Mouse (Mus musculus) c-Kit-negative CD71-positive TER-119-positive erythroid progenitor cells, embryonic 14.5 days (primary cell): ENCODE results near the gene Serpina11.
"Not testable (repeated sequence)": the region's sequence is repeated elsewhere in the genome, so short reads cannot be mapped to it uniquely, and the experiment has no call there.

Experiments
- DNase-seq: peaks from one replicate; pipeline ENCODE4 v3.0.0-alpha.2; 2013; ENCODE audit warnings: low read depth, low spot score

Gene Serpina11

DNA sequence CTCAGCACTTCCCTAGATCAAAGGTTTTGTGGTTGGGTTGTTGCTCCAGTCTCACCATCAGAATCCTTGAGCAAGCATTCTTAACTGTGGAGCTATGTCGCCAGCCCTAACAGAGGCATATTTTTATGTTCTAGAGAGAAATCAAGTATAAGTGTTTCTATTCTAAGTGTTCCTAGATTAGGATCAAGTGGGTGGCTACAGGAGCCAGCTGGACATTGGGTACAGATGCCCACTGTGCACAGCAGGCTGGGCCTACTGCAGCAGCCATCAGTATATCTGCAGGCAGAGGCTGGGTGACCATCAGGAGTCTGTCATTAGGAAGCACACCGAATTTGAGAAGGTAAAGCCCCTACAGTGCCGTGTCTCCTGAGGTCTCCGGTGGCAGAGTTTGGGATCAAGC, 18.7 kb downstream of the Serpina11 start:
- no peak for DNase-seq

DNA sequence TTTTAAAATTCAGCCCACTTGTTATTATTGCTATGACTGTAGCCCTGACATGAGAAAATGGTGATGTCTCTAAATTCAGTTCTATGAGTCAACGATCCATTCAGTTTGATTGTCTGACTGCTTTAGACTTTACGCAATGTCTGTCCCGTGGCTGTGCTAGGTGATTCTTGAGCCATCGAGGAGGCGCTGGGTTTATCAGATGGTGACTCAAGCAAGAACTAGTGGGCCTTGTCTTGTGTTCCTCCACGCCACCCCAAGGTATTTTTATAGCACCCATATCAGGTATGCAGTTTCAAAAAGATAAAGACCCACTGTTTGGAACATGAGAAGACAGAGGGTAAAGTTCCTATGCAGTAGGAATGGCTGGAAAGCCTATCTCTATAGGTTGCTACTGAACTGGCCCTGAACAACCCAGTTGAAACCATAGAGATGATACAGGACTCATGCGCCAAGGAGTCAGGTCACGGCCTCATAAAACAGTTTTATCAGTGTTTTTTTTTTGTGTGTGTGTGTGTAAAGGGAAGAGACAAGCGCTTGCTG, 20.1 kb downstream of the Serpina11 start:
- DNase-seq, result no peak

DNA sequence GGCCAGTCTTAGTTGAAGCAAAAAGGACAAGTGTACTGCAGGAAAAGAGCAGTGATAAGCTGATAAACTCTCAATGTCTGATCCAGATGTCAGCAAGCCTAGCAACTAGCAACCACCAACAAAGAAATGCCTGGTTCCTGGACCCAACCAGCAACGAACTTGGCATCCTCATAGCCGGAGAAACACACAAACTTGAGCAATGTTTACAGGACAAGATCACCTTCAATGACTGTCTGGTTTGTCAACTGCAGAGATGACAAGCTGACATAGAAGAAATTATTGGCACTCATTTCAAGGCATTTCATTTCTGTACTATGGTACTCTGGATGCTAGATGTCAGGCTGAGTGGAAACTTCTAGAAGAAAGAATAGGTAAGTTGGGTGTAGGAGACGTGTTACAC, 23.0 kb downstream of the Serpina11 start:
- DNase-seq, result no peak

DNA sequence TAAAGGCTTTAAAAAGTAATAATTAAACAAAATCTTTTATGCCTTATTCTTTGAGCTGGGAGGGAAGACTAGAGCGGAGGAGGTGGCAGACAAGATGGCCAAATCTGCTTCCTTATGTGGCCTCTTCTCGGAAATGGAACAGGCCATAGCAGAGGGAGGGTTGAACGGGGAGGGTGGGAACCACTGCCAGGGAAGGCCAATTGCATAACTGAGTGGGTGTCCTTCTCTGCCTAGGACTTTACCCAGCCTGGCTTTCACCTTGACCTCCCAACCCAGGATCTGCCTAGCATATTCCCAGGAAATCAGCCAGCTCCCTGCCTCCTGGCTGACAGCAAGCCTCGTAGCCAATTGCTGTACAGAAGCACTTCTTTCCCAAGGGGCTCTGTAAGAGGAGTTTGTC, 26.5 kb downstream of the Serpina11 start:
- no peak for DNase-seq

DNA sequence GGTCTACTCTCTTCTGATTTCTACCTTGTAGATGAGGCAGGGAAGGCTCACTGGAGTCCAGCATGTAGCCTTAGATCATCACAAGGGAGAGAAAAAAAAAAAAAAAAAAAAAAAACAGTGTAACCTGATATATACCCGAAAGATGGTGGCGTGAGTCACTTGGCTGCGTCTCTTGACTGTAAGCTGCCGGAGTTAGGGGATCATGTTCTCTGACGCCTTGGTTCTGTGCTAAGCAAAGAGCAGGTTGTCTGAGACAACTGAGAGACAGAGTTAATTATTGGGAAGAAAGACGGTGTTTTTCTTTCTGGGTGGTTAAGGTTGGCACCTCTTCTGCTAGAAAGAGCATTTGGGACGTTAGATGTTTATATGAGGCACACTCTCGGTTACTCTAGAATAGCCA, 26.9 kb downstream of the Serpina11 start:
- DNase-seq, result no peak

DNA sequence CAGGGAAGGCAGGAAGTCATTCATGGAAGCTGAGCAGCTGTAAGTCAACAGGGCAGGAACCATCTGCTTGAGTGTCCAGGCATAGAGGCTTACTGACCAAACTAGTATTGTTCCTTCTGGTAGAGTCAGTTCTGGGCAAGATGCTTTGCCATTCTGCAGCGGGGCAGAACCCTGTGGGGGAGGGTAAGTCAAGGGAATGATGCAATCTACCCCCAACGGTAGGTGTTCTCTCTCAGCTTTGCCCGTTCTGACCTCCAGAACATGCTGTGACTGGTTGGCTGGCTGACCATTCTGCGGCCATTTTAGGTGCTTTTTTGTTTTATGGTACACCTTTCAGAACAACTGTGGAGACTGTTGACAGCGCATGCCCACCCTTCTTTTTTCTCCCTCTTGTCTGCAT, 27.4 kb downstream of the Serpina11 start:
- no peak for DNase-seq

DNA sequence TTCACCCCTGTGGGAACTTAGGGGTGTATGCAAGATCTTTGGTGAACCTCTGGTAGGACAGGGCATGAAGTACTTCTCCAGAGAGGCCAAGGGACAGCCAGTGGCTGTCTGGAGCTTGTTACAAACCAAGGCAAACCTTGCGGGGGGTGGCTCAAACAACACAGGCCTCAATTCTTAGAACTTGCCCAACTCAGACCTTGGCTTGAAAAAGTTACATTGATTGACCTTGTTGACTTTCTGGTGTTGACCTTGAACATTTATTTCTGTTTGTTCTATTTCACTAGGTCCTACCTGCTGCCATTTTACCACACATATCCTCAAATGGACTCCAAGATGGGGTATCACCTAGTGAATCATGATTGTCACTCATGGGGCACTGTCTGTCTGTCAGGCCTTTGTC, 28.0 kb downstream of the Serpina11 start:
- no peak for DNase-seq

DNA sequence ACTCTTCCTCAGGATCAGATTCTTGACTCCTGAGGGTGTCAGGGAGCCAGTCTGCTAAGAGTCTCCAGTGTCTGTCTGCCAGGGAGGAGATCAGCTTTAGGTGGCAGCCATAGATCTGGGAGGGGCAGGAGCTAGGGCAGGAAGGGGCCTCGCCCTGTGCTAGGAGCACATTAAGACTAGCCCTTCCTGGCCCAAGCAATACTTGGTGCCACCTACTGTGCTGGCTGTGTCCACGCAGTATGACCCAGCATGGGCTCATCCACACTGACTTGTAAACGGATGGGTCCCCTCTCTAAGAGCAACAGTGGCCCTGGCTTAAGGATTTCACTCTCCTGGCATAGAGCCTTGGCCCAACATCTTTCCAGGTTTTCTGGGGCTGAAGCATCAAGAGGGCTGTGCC, 31.0 kb downstream of the Serpina11 start, which contains the start of gene Serpina1e:
TSS of gene Serpina1e (minus strand) at position 178 of the 400 bp plus-strand sequence.
- DNase-seq, result no peak

DNA sequence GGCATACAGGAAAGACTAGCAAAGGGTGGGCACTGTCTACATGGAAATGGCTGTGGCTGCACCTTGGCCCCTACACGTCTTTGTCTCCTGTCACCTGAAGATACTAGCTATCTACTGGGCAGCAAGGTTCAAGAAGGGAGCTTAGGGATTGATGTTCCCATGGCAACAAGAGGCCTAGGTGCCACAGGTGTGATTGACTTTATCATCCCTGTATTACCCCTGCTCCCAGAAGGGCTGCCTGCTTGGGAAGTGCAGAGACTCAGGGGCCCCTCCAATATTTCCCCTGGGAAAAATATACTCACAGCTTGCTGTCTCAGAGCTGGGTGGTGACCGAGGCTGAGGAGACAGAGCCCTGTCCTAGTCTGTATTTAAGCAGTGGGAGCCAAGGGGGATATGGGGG, 33.2 kb downstream of the Serpina11 start:
- DNase-seq, result not testable (repeated sequence)

DNA sequence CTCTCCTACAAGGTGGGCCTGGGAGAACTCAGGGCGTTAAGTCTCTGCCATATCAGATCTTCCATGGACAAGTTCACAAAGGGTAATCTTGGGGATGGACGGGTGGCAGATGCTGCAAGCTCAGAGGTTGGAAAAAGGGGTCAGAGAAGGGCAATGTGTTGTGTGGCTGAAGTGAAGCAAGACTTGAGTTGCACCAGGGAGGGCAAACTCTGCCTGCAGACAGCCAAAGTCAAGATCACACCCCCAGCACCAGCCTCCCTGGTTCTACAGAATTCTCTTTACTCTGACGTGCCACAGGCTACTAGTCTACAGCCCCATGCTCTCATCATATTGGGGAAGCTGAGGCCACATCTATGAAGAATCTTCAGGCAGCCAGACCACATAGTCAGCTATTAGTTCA, 36.8 kb downstream of the Serpina11 start:
- DNase-seq, result not testable (repeated sequence)

DNA sequence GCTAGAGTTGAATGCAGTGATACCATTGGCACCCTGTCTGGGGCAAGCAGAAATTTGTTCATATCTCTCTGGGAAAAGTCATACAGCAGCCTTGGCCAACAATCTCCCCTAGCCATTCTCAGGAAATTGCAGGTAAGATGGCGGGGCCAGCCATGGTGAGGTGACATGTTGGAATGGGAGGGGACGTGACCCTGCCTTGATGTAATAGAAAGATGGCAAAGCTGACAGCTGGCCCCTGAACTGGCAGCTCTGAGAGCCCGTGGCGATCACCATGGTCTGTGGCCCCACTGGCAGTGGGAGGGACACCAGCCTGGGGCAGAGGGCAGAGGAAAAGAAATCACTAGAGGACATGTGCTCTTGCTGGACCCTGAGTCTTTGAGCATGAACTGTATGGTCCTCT, 43.5 kb downstream of the Serpina11 start:
- DNase-seq, result no peak
